Mouse (Mus musculus): Measurements from ENCODE around the gene Upk1a. TPM values are rescaled to one million over a fixed set of nuclear protein-coding genes. Genes with fewer than 3 reads are reported as not detected.

Upk1a gene
- total and polyA plus RNA-seq, 3 experiments: 0.47 to 10.9 (median 1.8) TPM

- DNase-seq (ENCODE audit: extremely low read depth): no peak
- Histone ChIP-seq H3K79me2 (replicated peaks; ENCODE audit: control insufficient read depth, extremely low read depth, insufficient read depth, poor library complexity, severe bottlenecking) (peaks cover 5% of the 10 kb centered on the region; the same call in 1 of the 2 replicates), H3K9me3 (replicated peaks; ENCODE audit: low read length) (no peaks in the 10 kb centered on the region), H3K27me3 (replicated peaks) (no peaks in the 10 kb centered on the region), H3K4me1 (ENCODE audit: control insufficient read depth in 1 of 2, insufficient read depth in 2 of 2) (peaks cover 0 to 18% of the 10 kb centered on the region in 2 experiments; a peak in 2 of 4 replicates), H3K4me3 (replicated peaks in 1 of 3; ENCODE audit: low read depth in 2 of 3, low read length in 2 of 3, poor library complexity in 1 of 3) (no peak overlapping the region), H3K4me2 (ENCODE audit: insufficient read depth, low read depth, poor library complexity, severe bottlenecking) (no peak overlapping the region), H3K36me3 (replicated peaks in 1 of 2; ENCODE audit: control insufficient read depth in 1 of 2, insufficient read depth in 1 of 2, low read length in 1 of 2) (peaks cover 37 to 50% of the 10 kb centered on the region in 2 experiments), H3K9ac (ENCODE audit: insufficient read depth, low read depth) (no peak overlapping the region), H3K27ac (ENCODE audit: insufficient read depth, low read depth) (no peak overlapping the region)
- dilution Hi-C loops (cut with MboI; ENCODE audit: extremely low pct_ligation_motif_present, extremely low pct_unique_long_range_greater_than_20kb, low sequenced_read_pairs): no loop called here
- in situ Hi-C loops (cut with MboI; ENCODE audit: low pct_ligation_motif_present, low pct_unique_long_range_greater_than_20kb, low sequenced_read_pairs): no loop called here
- peak; percentile 65; the same call in 1 of the 2 replicates for TF ChIP-seq POLR2AphosphoS2 (IDR thresholded peaks at IDR 0.05; ENCODE audit: low read depth, low read length)
- no peak for TF ChIP-seq ETS1 (conservative IDR thresholded peaks at IDR 0.05; ENCODE audit: low read depth, low read length)
Measured at GRCm38 (mm10) chr7:30615049-30615760, 2.6 kb upstream of the Upk1a start.

- DNase-seq (ENCODE audit: extremely low read depth): peak; percentile 60
- H3K4me2 ChIP-seq (ENCODE audit: insufficient read depth, low read depth, poor library complexity, severe bottlenecking): no peak overlapping the region
- in situ Hi-C loops (cut with MboI; ENCODE audit: low pct_ligation_motif_present, low pct_unique_long_range_greater_than_20kb, low sequenced_read_pairs): no loop called here
- H3K4me1 ChIP-seq (ENCODE audit: control insufficient read depth in 1 of 2, insufficient read depth in 2 of 2): peaks cover 0 to 18% of the 10 kb centered on the region in 2 experiments; a peak in 2 of 4 replicates
- H3K9me3 ChIP-seq (replicated peaks; ENCODE audit: low read length): no peaks in the 10 kb centered on the region
- H3K27me3 ChIP-seq (replicated peaks): no peaks in the 10 kb centered on the region
- dilution Hi-C loops (cut with MboI; ENCODE audit: extremely low pct_ligation_motif_present, extremely low pct_unique_long_range_greater_than_20kb, low sequenced_read_pairs): no loop called here
- H3K36me3 ChIP-seq (replicated peaks in 1 of 2; ENCODE audit: control insufficient read depth in 1 of 2, insufficient read depth in 1 of 2, low read length in 1 of 2): peaks cover 34 to 51% of the 10 kb centered on the region in 2 experiments
- TF ChIP-seq CHD1 (IDR thresholded peaks at IDR 0.05; ENCODE audit: low read depth, low read length): no peak
- no peak for TF ChIP-seq JUN (IDR thresholded peaks at IDR 0.05; ENCODE audit: insufficient read depth, low read depth, low read length)
- no peak for TF ChIP-seq ZNF384 (IDR thresholded peaks at IDR 0.05; ENCODE audit: low read depth, low read length)
- TF ChIP-seq HCFC1 (IDR thresholded peaks at IDR 0.05; ENCODE audit: low read depth, low read length): no peak
- no peak for TF ChIP-seq ZKSCAN1 (IDR thresholded peaks at IDR 0.05; ENCODE audit: borderline replicate concordance, low read depth, low read length)
- no peak for TF ChIP-seq MAZ (IDR thresholded peaks at IDR 0.05; ENCODE audit: low read depth, low read length)
- peak; percentile 57 for TF ChIP-seq RAD21 (IDR thresholded peaks at IDR 0.05; ENCODE audit: low read depth, low read length)
- peak in 1 of 2 experiments; percentile 71; a peak in 3 of 4 replicates for TF ChIP-seq CTCF (conservative IDR thresholded peaks at IDR 0.05 in 1 of 2, IDR thresholded peaks at IDR 0.05 in 1 of 2; ENCODE audit: low read depth in 2 of 2, low read length in 2 of 2)
- no peak for TF ChIP-seq USF1 (IDR thresholded peaks at IDR 0.05; ENCODE audit: low read depth, low read length)
- TF ChIP-seq SMC3 (IDR thresholded peaks at IDR 0.05; ENCODE audit: low read depth, low read length): peak; percentile 52
- no peak for TF ChIP-seq TBP (conservative IDR thresholded peaks at IDR 0.05; ENCODE audit: low read depth, low read length)
- no peak for TF ChIP-seq CHD2 (IDR thresholded peaks at IDR 0.05; ENCODE audit: low read length)
- TF ChIP-seq ZMIZ1 (IDR thresholded peaks at IDR 0.05; ENCODE audit: low read depth, low read length): no peak
- TF ChIP-seq ZC3H11A (IDR thresholded peaks at IDR 0.05; ENCODE audit: low read depth, low read length): 0 out of 2 replicates have a peak, but pooled peaks have one; percentile 2
- no peak overlapping the region for H3K27ac ChIP-seq (ENCODE audit: insufficient read depth, low read depth)
- H3K4me3 ChIP-seq (replicated peaks in 1 of 3; ENCODE audit: low read depth in 2 of 3, low read length in 2 of 3, poor library complexity in 1 of 3): no peak overlapping the region
- H3K79me2 ChIP-seq (replicated peaks; ENCODE audit: control insufficient read depth, extremely low read depth, insufficient read depth, poor library complexity, severe bottlenecking): peaks cover 2% of the 10 kb centered on the region; the same call in 1 of the 2 replicates
- H3K9ac ChIP-seq (ENCODE audit: insufficient read depth, low read depth): no peak overlapping the region
Measured at GRCm38 (mm10) chr7:30614454-30614853, 1.8 kb upstream of the Upk1a start.

Measured in CH12.LX (cell line).